Mouse (Mus musculus) kidney, adult 2 months (tissue): ENCODE data around the gene Gm28048. TPM values are rescaled to one million over a fixed set of nuclear protein-coding genes. Genes with fewer than 3 reads are reported as not detected.

Source experiments
- DNase-seq: peaks from one replicate; pipeline ENCODE4 v3.0.0; 2021
- H3K27ac ChIP-seq: fragments of 200-500 bp; 2 replicates; pipeline ENCODE4 v1.5.1; 2012; ENCODE audit warnings: low read depth, low read length, control low read depth, inconsistent platforms; ENCODE audit not compliant: insufficient read depth
- H3K27me3 ChIP-seq: fragments of 200-500 bp; replicated peaks from 2 replicates; pipeline ENCODE4 v1.6.1; 2012; ENCODE audit warnings: mild to moderate bottlenecking, moderate library complexity, low read length, inconsistent platforms; ENCODE audit not compliant: control insufficient read depth, insufficient read depth
- H3K36me3 ChIP-seq: fragments of 200-500 bp; 2 replicates; pipeline ENCODE4 v1.6.1; 2012; ENCODE audit warnings: mild to moderate bottlenecking, moderate library complexity, low read length, inconsistent platforms; ENCODE audit not compliant: control insufficient read depth, insufficient read depth
- H3K4me1 ChIP-seq: fragments of 200-500 bp; 2 replicates; pipeline ENCODE4 v1.6.1; 2011; ENCODE audit warnings: low read length; ENCODE audit not compliant: control insufficient read depth, insufficient read depth
- H3K4me3 ChIP-seq: fragments of 200-500 bp; 2 replicates; pipeline ENCODE4 v1.5.1; 2011; ENCODE audit warnings: mild to moderate bottlenecking, low read depth, low read length, control low read depth; ENCODE audit not compliant: insufficient read depth
- CTCF ChIP-seq: fragments of 200-500 bp; conservative IDR thresholded peaks from 2 replicates; pipeline ENCODE4 v1.5.1; 2011; ENCODE audit warnings: low read depth, mild to moderate bottlenecking, control low read depth, low read length, moderate library complexity, mixed read lengths; ENCODE audit not compliant: insufficient read depth, insufficient read length
- POLR2A ChIP-seq: fragments of 200-500 bp; IDR thresholded peaks from one replicate; pipeline ENCODE4 v1.6.1; 2011; ENCODE audit warnings: low read depth, low read length, control low read depth
- WGBS: fragments of 180-500 bp; shearing (Covaris S2); methylation state at CpG from one replicate; pipeline ENCODE4 v1.1.7; 2018; 5-methylcytosine and 5-hydroxymethylcytosine counted together
- polyA plus RNA-seq: library from polyadenylated mRNA; depleted of rRNA; stranded (reverse); fragments of >200 nt; gene quantifications from 2 replicates; pipeline ENCODE4 v1.2.3, GENCODE M21; 2012

The Gm28048 gene
- polyA plus RNA-seq, 1 experiment, result 1.7 TPM

- 86% methylated on average over 9 of the region's 9 CpGs for WGBS
- no peak for DNase-seq
- Histone ChIP-seq H3K4me3 (no peak overlapping the region), H3K27ac (no peak overlapping the region), H3K4me1 (no peaks in the 10 kb centered on the region; the same call in 1 of the 2 replicates), H3K27me3 (no peaks in the 10 kb centered on the region), H3K36me3 (no peaks in the 10 kb centered on the region)
- TF ChIP-seq CTCF, result no peak
Observed at GRCm38 (mm10) chr11:22891242-22891641, 90.6 kb downstream of the Gm28048 start.

GRCm38 (mm10) chr11:22889224-22889623 is 92.7 kb downstream of the Gm28048 start:
- 98% methylated on average over 3 of the region's 3 CpGs for WGBS
- no peak for DNase-seq
- Histone ChIP-seq H3K36me3 (no peaks in the 10 kb centered on the region), H3K4me3 (no peak overlapping the region), H3K27ac (no peak overlapping the region), H3K4me1 (peaks cover 4% of the 10 kb centered on the region; the same call in 1 of the 2 replicates), H3K27me3 (no peaks in the 10 kb centered on the region)
- TF ChIP-seq CTCF (no peak), POLR2A (no peak)

GRCm38 (mm10) chr11:22886991-22887390 is 94.9 kb downstream of the Gm28048 start:
- peak; percentile 7 for DNase-seq
- no peak overlapping the region for H3K27ac ChIP-seq
- WGBS, result 84% methylated on average over 4 of the region's 4 CpGs
- no peak overlapping the region for H3K4me3 ChIP-seq
- TF ChIP-seq POLR2A, result no peak
- TF ChIP-seq CTCF, result no peak
- H3K4me1 ChIP-seq, result peaks cover 7% of the 10 kb centered on the region; the same call in 1 of the 2 replicates
- no peaks in the 10 kb centered on the region for H3K27me3 ChIP-seq
- no peaks in the 10 kb centered on the region for H3K36me3 ChIP-seq

GRCm38 (mm10) chr11:22885350-22885749 is 96.5 kb downstream of the Gm28048 start:
- Histone ChIP-seq H3K36me3 (no peaks in the 10 kb centered on the region), H3K27me3 (no peaks in the 10 kb centered on the region), H3K4me3 (no peak overlapping the region), H3K27ac (no peak overlapping the region), H3K4me1 (peaks cover 7% of the 10 kb centered on the region; the same call in 1 of the 2 replicates)
- TF ChIP-seq POLR2A (no peak), CTCF (no peak)
- no peak for DNase-seq
- WGBS, result 100% methylated on average over 1 of the region's 1 CpGs

- no peak for TF ChIP-seq POLR2A
- no peak for TF ChIP-seq CTCF
- peak; percentile 83 for DNase-seq
- H3K27ac ChIP-seq, result no peak overlapping the region
- WGBS, result 49% methylated on average over 2 of the region's 2 CpGs
- H3K27me3 ChIP-seq, result no peaks in the 10 kb centered on the region
- no peaks in the 10 kb centered on the region for H3K36me3 ChIP-seq
- peaks cover 7% of the 10 kb centered on the region; the same call in 1 of the 2 replicates for H3K4me1 ChIP-seq
- H3K4me3 ChIP-seq, result no peak overlapping the region
Observed at GRCm38 (mm10) chr11:22883676-22884075, 98.2 kb downstream of the Gm28048 start.

- Histone ChIP-seq H3K4me3 (no peak overlapping the region), H3K27ac (no peak overlapping the region), H3K36me3 (no peaks in the 10 kb centered on the region), H3K27me3 (no peaks in the 10 kb centered on the region), H3K4me1 (peaks cover 7% of the 10 kb centered on the region; the same call in 1 of the 2 replicates)
- no peak for DNase-seq
- TF ChIP-seq POLR2A (no peak), CTCF (no peak)
Observed at GRCm38 (mm10) chr11:22882926-22883325, 99.0 kb downstream of the Gm28048 start.

GRCm38 (mm10) chr11:22880383-22881172 is 101.3 kb downstream of the Gm28048 start:
- Histone ChIP-seq H3K4me3 (no peak overlapping the region), H3K4me1 (peaks cover 7% of the 10 kb centered on the region; the same call in 1 of the 2 replicates), H3K27me3 (no peaks in the 10 kb centered on the region), H3K27ac (no peak overlapping the region), H3K36me3 (no peaks in the 10 kb centered on the region)
- 74% methylated on average over 3 of the region's 3 CpGs for WGBS
- no peak for DNase-seq
- no peak for TF ChIP-seq POLR2A
- no peak for TF ChIP-seq CTCF

- H3K4me3 ChIP-seq, result no peak overlapping the region
Observed at GRCm38 (mm10) chr11:22879645-22880044, 102.2 kb downstream of the Gm28048 start.

More at GRCm38 (mm10) chr11:22879645-22880044, 102.2 kb downstream of the Gm28048 start:
- H3K27ac ChIP-seq, result no peak overlapping the region
- 82% methylated on average over 4 of the region's 4 CpGs for WGBS
- H3K36me3 ChIP-seq, result no peaks in the 10 kb centered on the region
- no peaks in the 10 kb centered on the region for H3K27me3 ChIP-seq
- no peak for TF ChIP-seq CTCF
- no peak for TF ChIP-seq POLR2A
- peaks cover 7% of the 10 kb centered on the region; the same call in 1 of the 2 replicates for H3K4me1 ChIP-seq
- DNase-seq, result no peak
